Mouse (Mus musculus) kidney, postnatal 14 days (tissue): Measurements from ENCODE around the gene Il11ra2.
"Not testable (repeated sequence)": the region's sequence is repeated elsewhere in the genome, so short reads cannot be mapped to it uniquely, and the experiment has no call there.

ENCODE experiments used
- DNase-seq: peaks from one replicate; pipeline ENCODE4 v3.0.0; 2022; ENCODE audit warnings: mixed read lengths

The Il11ra2 gene

GRCm38 (mm10) chr4:42661793-42662192 is at the start of gene Il11ra2:
Gene Il11ra2 (minus strand): TSS chr4:42661893.
- not testable (repeated sequence) for DNase-seq

GRCm38 (mm10) chr4:42682183-42682524 is 20.5 kb upstream of the Il11ra2 start:
- not testable (repeated sequence) for DNase-seq

GRCm38 (mm10) chr4:42681473-42682182 is 19.9 kb upstream of the Il11ra2 start:
- not testable (repeated sequence) for DNase-seq

- DNase-seq: not testable (repeated sequence)
Measured at GRCm38 (mm10) chr4:42680374-42681356, 19.0 kb upstream of the Il11ra2 start.

- not testable (repeated sequence) for DNase-seq
Measured at GRCm38 (mm10) chr4:42679365-42679764, 17.7 kb upstream of the Il11ra2 start.

- DNase-seq: not testable (repeated sequence)
Measured at GRCm38 (mm10) chr4:42675415-42675814, 13.7 kb upstream of the Il11ra2 start.

- not testable (repeated sequence) for DNase-seq
Measured at GRCm38 (mm10) chr4:42654951-42655350, 6.7 kb downstream of the Il11ra2 start, which contains the start of gene Ccl27b. Gene Ccl27b (plus strand): TSS chr4:42655251.

- not testable (repeated sequence) for DNase-seq
Measured at GRCm38 (mm10) chr4:42629419-42629818, 32.3 kb downstream of the Il11ra2 start, which contains the start of gene Gm2564. Gene Gm2564 (plus strand): TSS chr4:42629719.

GRCm38 (mm10) chr4:42611895-42612294 is 49.8 kb downstream of the Il11ra2 start, which contains the start of gene Gm10591:
Gene Gm10591 (plus strand): TSS chr4:42612195.
- DNase-seq: not testable (repeated sequence)
